Mouse (Mus musculus): ENCODE measurements around the gene Tcirg1. TPM values are rescaled to one million over a fixed set of nuclear protein-coding genes. Genes with fewer than 3 reads are reported as not detected.

Gene Tcirg1
- polyA plus RNA-seq, 2 experiments, result 15.4 to 47.1 TPM

GRCm38 (mm10) chr19:3868290-3868689 is 38.6 kb downstream of the Tcirg1 start:
- H3K36me3 ChIP-seq (replicated peaks; ENCODE audit: control insufficient read depth, insufficient read depth, low read depth), result no peaks in the 10 kb centered on the region
- ATAC-seq (ENCODE audit: insufficient read depth) (no peak), DNase-seq (ENCODE audit: low read depth in 3 of 3, low spot score in 3 of 3) (no peak)
- 74% methylated on average over 1 of the region's 1 CpGs for WGBS (ENCODE audit: insufficient replicate concordance)
- H3K4me3 ChIP-seq (ENCODE audit: insufficient read depth in 1 of 2, low read depth in 2 of 2, low read length in 2 of 2), result no peak overlapping the region
- TF ChIP-seq CTCF (IDR thresholded peaks at IDR 0.05; ENCODE audit: low read depth) (no peak), EP300 (IDR thresholded peaks at IDR 0.05; ENCODE audit: low read depth) (no peak)
- no peak overlapping the region for H3K9ac ChIP-seq (replicated peaks)
- no peaks in the 10 kb centered on the region for H3K9me3 ChIP-seq (ENCODE audit: control insufficient read depth, low read length)
- H3K27me3 ChIP-seq (ENCODE audit: control insufficient read depth, insufficient read depth, low read length), result no peaks in the 10 kb centered on the region
- no peak overlapping the region for H3K4me2 ChIP-seq (ENCODE audit: low read depth)
- no peaks in the 10 kb centered on the region for H3K4me1 ChIP-seq (replicated peaks; ENCODE audit: control insufficient read depth in 2 of 2, insufficient read depth in 2 of 2, low read length in 1 of 2)
- no peak overlapping the region for H3K27ac ChIP-seq

- Histone ChIP-seq H3K4me1 (replicated peaks; ENCODE audit: control insufficient read depth in 2 of 2, insufficient read depth in 2 of 2, low read length in 1 of 2) (peaks cover 4% of the 10 kb centered on the region in 2 experiments; a peak in 2 of 4 replicates), H3K4me3 (ENCODE audit: insufficient read depth in 1 of 2, low read depth in 2 of 2, low read length in 2 of 2) (no peak overlapping the region), H3K4me2 (ENCODE audit: low read depth) (no peak overlapping the region), H3K27ac (no peak overlapping the region), H3K27me3 (ENCODE audit: control insufficient read depth, insufficient read depth, low read length) (no peaks in the 10 kb centered on the region), H3K9ac (replicated peaks) (no peak overlapping the region), H3K9me3 (ENCODE audit: control insufficient read depth, low read length) (no peaks in the 10 kb centered on the region), H3K36me3 (replicated peaks; ENCODE audit: control insufficient read depth, insufficient read depth, low read depth) (no peaks in the 10 kb centered on the region)
- ATAC-seq (ENCODE audit: insufficient read depth) (no peak), DNase-seq (ENCODE audit: low read depth in 3 of 3, low spot score in 3 of 3) (no peak)
- TF ChIP-seq CTCF (IDR thresholded peaks at IDR 0.05; ENCODE audit: low read depth) (peak; percentile 62), EP300 (IDR thresholded peaks at IDR 0.05; ENCODE audit: low read depth) (no peak)
- WGBS (ENCODE audit: insufficient replicate concordance), result 60% methylated on average over 2 of the region's 2 CpGs
Measured at GRCm38 (mm10) chr19:3864960-3865359, 42.0 kb downstream of the Tcirg1 start.

- H3K4me3 ChIP-seq (ENCODE audit: insufficient read depth in 1 of 2, low read depth in 2 of 2, low read length in 2 of 2), result no peak overlapping the region
- no peak overlapping the region for H3K27ac ChIP-seq
- no peaks in the 10 kb centered on the region for H3K27me3 ChIP-seq (ENCODE audit: control insufficient read depth, insufficient read depth, low read length)
- TF ChIP-seq CTCF (IDR thresholded peaks at IDR 0.05; ENCODE audit: low read depth), result 0 out of 2 replicates have a peak, but pooled peaks have one; percentile 8
- TF ChIP-seq EP300 (IDR thresholded peaks at IDR 0.05; ENCODE audit: low read depth), result no peak
- H3K4me2 ChIP-seq (ENCODE audit: low read depth), result no peak overlapping the region
- ATAC-seq (ENCODE audit: insufficient read depth), result no peak
- no peaks in the 10 kb centered on the region for H3K9me3 ChIP-seq (ENCODE audit: control insufficient read depth, low read length)
- H3K9ac ChIP-seq (replicated peaks), result no peak overlapping the region
- 26% methylated on average over 2 of the region's 2 CpGs for WGBS (ENCODE audit: insufficient replicate concordance)
- peaks cover 4% of the 10 kb centered on the region in 2 experiments; a peak in 2 of 4 replicates for H3K4me1 ChIP-seq (replicated peaks; ENCODE audit: control insufficient read depth in 2 of 2, insufficient read depth in 2 of 2, low read length in 1 of 2)
- DNase-seq (ENCODE audit: low read depth in 3 of 3, low spot score in 3 of 3), result no peak
- no peaks in the 10 kb centered on the region for H3K36me3 ChIP-seq (replicated peaks; ENCODE audit: control insufficient read depth, insufficient read depth, low read depth)
Measured at GRCm38 (mm10) chr19:3862713-3863112, 44.2 kb downstream of the Tcirg1 start.

GRCm38 (mm10) chr19:3857220-3857619 is 49.7 kb downstream of the Tcirg1 start:
- H3K9ac ChIP-seq (replicated peaks), result no peak overlapping the region
- no peaks in the 10 kb centered on the region for H3K9me3 ChIP-seq (ENCODE audit: control insufficient read depth, low read length)
- no peak overlapping the region for H3K4me3 ChIP-seq (ENCODE audit: insufficient read depth in 1 of 2, low read depth in 2 of 2, low read length in 2 of 2)
- peaks cover 0 to 6% of the 10 kb centered on the region in 2 experiments; a peak in 3 of 4 replicates for H3K4me1 ChIP-seq (replicated peaks; ENCODE audit: control insufficient read depth in 2 of 2, insufficient read depth in 2 of 2, low read length in 1 of 2)
- ATAC-seq (ENCODE audit: insufficient read depth), result no peak
- no peak overlapping the region for H3K4me2 ChIP-seq (ENCODE audit: low read depth)
- no peak overlapping the region for H3K27ac ChIP-seq
- H3K36me3 ChIP-seq (replicated peaks; ENCODE audit: control insufficient read depth, insufficient read depth, low read depth), result no peaks in the 10 kb centered on the region
- TF ChIP-seq CTCF (IDR thresholded peaks at IDR 0.05; ENCODE audit: low read depth) (no peak), EP300 (IDR thresholded peaks at IDR 0.05; ENCODE audit: low read depth) (no peak)
- no peaks in the 10 kb centered on the region for H3K27me3 ChIP-seq (ENCODE audit: control insufficient read depth, insufficient read depth, low read length)
- no peak for DNase-seq (ENCODE audit: low read depth in 3 of 3, low spot score in 3 of 3)
- 70% methylated on average over 3 of the region's 3 CpGs for WGBS (ENCODE audit: insufficient replicate concordance)

- no peaks in the 10 kb centered on the region for H3K9me3 ChIP-seq (ENCODE audit: control insufficient read depth, low read length)
- 47% methylated on average over 4 of the region's 4 CpGs for WGBS (ENCODE audit: insufficient replicate concordance)
- H3K4me2 ChIP-seq (ENCODE audit: low read depth), result peak overlapping the region; percentile 26
- no peak for ATAC-seq (ENCODE audit: insufficient read depth)
- H3K36me3 ChIP-seq (replicated peaks; ENCODE audit: control insufficient read depth, insufficient read depth, low read depth), result no peaks in the 10 kb centered on the region
- TF ChIP-seq CTCF (IDR thresholded peaks at IDR 0.05; ENCODE audit: low read depth) (no peak), EP300 (IDR thresholded peaks at IDR 0.05; ENCODE audit: low read depth) (no peak)
- no peak overlapping the region for H3K27ac ChIP-seq
- H3K4me1 ChIP-seq (replicated peaks; ENCODE audit: control insufficient read depth in 2 of 2, insufficient read depth in 2 of 2, low read length in 1 of 2), result peaks cover 5 to 14% of the 10 kb centered on the region in 2 experiments
- H3K27me3 ChIP-seq (ENCODE audit: control insufficient read depth, insufficient read depth, low read length), result no peaks in the 10 kb centered on the region
- no peak overlapping the region for H3K4me3 ChIP-seq (ENCODE audit: insufficient read depth in 1 of 2, low read depth in 2 of 2, low read length in 2 of 2)
- no peak for DNase-seq (ENCODE audit: low read depth in 3 of 3, low spot score in 3 of 3)
- H3K9ac ChIP-seq (replicated peaks), result no peak overlapping the region
Measured at GRCm38 (mm10) chr19:3855601-3856000, 51.3 kb downstream of the Tcirg1 start.

All from liver, embryonic 14.5 days (tissue).